ENCODE assay signal across 9 mouse cellular contexts in the genomic region with DNA sequence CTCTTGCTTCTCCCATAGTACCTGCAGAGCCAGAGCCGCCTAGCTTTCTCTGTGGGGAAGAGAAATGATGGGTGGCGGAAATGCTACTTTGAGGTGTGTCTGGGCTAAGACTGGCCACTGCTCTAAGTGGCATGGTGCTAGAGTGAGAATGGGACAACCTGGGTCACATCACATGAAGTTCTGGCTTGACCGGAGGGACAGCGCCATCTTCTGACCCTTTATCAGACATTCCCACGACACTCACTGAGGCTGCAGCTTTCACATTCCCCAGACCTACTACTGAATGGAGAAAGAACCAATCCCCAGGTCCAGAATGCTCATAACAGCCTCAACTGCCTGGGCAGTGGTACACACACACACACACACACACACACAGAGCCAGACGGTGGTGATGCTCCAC. TPM values are rescaled to one million over a fixed set of nuclear protein-coding genes. Genes with fewer than 3 reads are reported as not detected.
DNase-seq lines count a peak whose midpoint lies in the region; ATAC-seq and TF ChIP-seq lines count a peak whose summit lies in the region.
"Had no signal": no experiment of that assay in that cellular context is flagged by ENCODE, and none has a peak within 500 bp of the region (broad histone marks: within the 10 kb centered on the region; RNA-seq: fewer than 3 reads in every experiment).

No protein-coding gene starts in this region.

- no peak overlapping the region for H3K27ac ChIP-seq in forebrain, embryonic 11.5 days (ENCODE audit: low read depth, low read length)
- H3K27ac ChIP-seq in forebrain, embryonic 12.5 days: no peak overlapping the region
- no peak overlapping the region for H3K27ac ChIP-seq in hindbrain, postnatal 0 days

- H3K4me3 ChIP-seq in forebrain, embryonic 11.5 days (ENCODE audit: low read depth, low read length): no peak overlapping the region
- H3K4me3 ChIP-seq in forebrain, embryonic 12.5 days (replicated peaks): no peak overlapping the region
- no peak overlapping the region for H3K4me3 ChIP-seq in hindbrain, postnatal 0 days (ENCODE audit: low read length)

- H3K4me2 ChIP-seq in forebrain, embryonic 11.5 days (ENCODE audit: low read depth, low read length, severe bottlenecking): no peak overlapping the region
- H3K4me2 ChIP-seq in forebrain, embryonic 12.5 days: no peak overlapping the region
- no peak overlapping the region for H3K4me2 ChIP-seq in hindbrain, postnatal 0 days (ENCODE audit: low read depth, low read length)

- 24% methylated on average over 6 of the region's 6 CpGs for WGBS in forebrain, embryonic 11.5 days
- 36% methylated on average over 6 of the region's 6 CpGs for WGBS in forebrain, embryonic 12.5 days
- WGBS in hindbrain, postnatal 0 days: 28% methylated on average over 6 of the region's 6 CpGs

- H3K4me1 ChIP-seq in forebrain, embryonic 11.5 days (replicated peaks; ENCODE audit: control insufficient read depth, insufficient read depth, low read length): peaks cover 6% of the 10 kb centered on the region; the same call in 1 of the 2 replicates
- H3K4me1 ChIP-seq in forebrain, embryonic 12.5 days: peaks cover 20% of the 10 kb centered on the region
- H3K4me1 ChIP-seq in hindbrain, postnatal 0 days (ENCODE audit: insufficient read depth, low read length): peaks cover 8% of the 10 kb centered on the region; the same call in 1 of the 2 replicates

- no peak for DNase-seq in forebrain, embryonic 11.5 days (ENCODE audit: low spot score)
- DNase-seq in 3T3-L1 (ENCODE audit: low read depth, low spot score): peak; percentile 73
- peak; percentile 54 for DNase-seq in cerebellum, adult 11 months
- peak; percentile 67 for DNase-seq in hindbrain, postnatal 0 days (ENCODE audit: low spot score)
- DNase-seq in lung, postnatal 14 days: peak; percentile 63
- no peak for DNase-seq in ovary, adult 18-20 months (ENCODE audit: low spot score)
- DNase-seq in layer of hippocampus, postnatal 10 days (ENCODE audit: low spot score in 2 of 2): no peak

- no peak overlapping the region for H3K9ac ChIP-seq in forebrain, embryonic 11.5 days (ENCODE audit: low read length)
- H3K9ac ChIP-seq in forebrain, embryonic 12.5 days: no peak overlapping the region
- no peak overlapping the region for H3K9ac ChIP-seq in hindbrain, postnatal 0 days (replicated peaks; ENCODE audit: low read length)

- no peaks in the 10 kb centered on the region; the same call in 1 of the 2 replicates for H3K36me3 ChIP-seq in forebrain, embryonic 11.5 days (ENCODE audit: control insufficient read depth, insufficient read depth, low read length)
- peaks cover 18% of the 10 kb centered on the region; the same call in 1 of the 2 replicates for H3K36me3 ChIP-seq in forebrain, embryonic 12.5 days (replicated peaks)
- H3K36me3 ChIP-seq in hindbrain, postnatal 0 days (ENCODE audit: insufficient read depth, low read length): peaks cover 9% of the 10 kb centered on the region

- ATAC-seq in forebrain, embryonic 11.5 days (replicated peaks; ENCODE audit: low FRiP score): peak; percentile 43; the same call in 1 of the 2 replicates
- ATAC-seq in forebrain, embryonic 12.5 days (ENCODE audit: low FRiP score): no peak
- ATAC-seq in hindbrain, postnatal 0 days: peak; percentile 44; the same call in 1 of the 2 replicates
- ATAC-seq: Patski had no signal

- TF ChIP-seq CTCF in hindbrain, postnatal 0 days (IDR thresholded peaks at IDR 0.05; ENCODE audit: low read depth): peak; percentile 73

- no peaks in the 10 kb centered on the region for H3K9me3 ChIP-seq in forebrain, embryonic 11.5 days (ENCODE audit: control insufficient read depth, low read length)
- no peaks in the 10 kb centered on the region for H3K9me3 ChIP-seq in forebrain, embryonic 12.5 days
- H3K9me3 ChIP-seq in hindbrain, postnatal 0 days (ENCODE audit: low read length): no peaks in the 10 kb centered on the region

- H3K27me3 ChIP-seq in forebrain, embryonic 11.5 days (ENCODE audit: control insufficient read depth, insufficient read depth, low read length): no peaks in the 10 kb centered on the region
- H3K27me3 ChIP-seq in forebrain, embryonic 12.5 days: no peaks in the 10 kb centered on the region
- no peaks in the 10 kb centered on the region for H3K27me3 ChIP-seq in hindbrain, postnatal 0 days (ENCODE audit: insufficient read depth, low read length)
- H3K27me3 ChIP-seq: Patski had no signal

RNA-seq across cellular contexts. Expression of gene Galk1, which starts 5.6 kb away (rescaled TPM):
- 142 and 151 TPM in 2 replicates for polyA plus RNA-seq in forebrain, embryonic 11.5 days (2014; fragmentation: Nextera tagmentation; extraction: Ambion mirVana)
- 98.3 and 107 TPM in 2 replicates for polyA plus RNA-seq in forebrain, embryonic 12.5 days (2016; fragmentation: Nextera tagmentation; extraction: Ambion mirVana)
- 51.5 and 52.3 TPM in 2 replicates for total RNA-seq in hindbrain, postnatal 0 days (2014; rRNA removed)
- polyA plus RNA-seq in hindbrain, postnatal 0 days (2015; fragmentation: Nextera tagmentation; extraction: Ambion mirVana): 60.3 and 61.7 TPM in 2 replicates
- 10 to 100 TPM; 20.5 to 24.7 TPM for total RNA-seq in layer of hippocampus, postnatal 10 days (2021)

RNA-seq across cellular contexts. Expression of gene H3f3b, which starts 9.7 kb away (rescaled TPM):
- polyA plus RNA-seq in forebrain, embryonic 11.5 days (2014; fragmentation: Nextera tagmentation; extraction: Ambion mirVana): 1,836 and 1,931 TPM in 2 replicates
- polyA plus RNA-seq in forebrain, embryonic 12.5 days (2016; fragmentation: Nextera tagmentation; extraction: Ambion mirVana): 2,341 and 2,432 TPM in 2 replicates
- 603 and 627 TPM in 2 replicates for total RNA-seq in hindbrain, postnatal 0 days (2014; rRNA removed)
- 2,179 and 2,253 TPM in 2 replicates for polyA plus RNA-seq in hindbrain, postnatal 0 days (2015; fragmentation: Nextera tagmentation; extraction: Ambion mirVana)
- 100 to 1,000 TPM; 400 to 469 TPM for total RNA-seq in layer of hippocampus, postnatal 10 days (2021)

RNA-seq across cellular contexts. Expression of gene Unk, which starts 12.0 kb away (rescaled TPM):
- polyA plus RNA-seq in forebrain, embryonic 11.5 days (2014; fragmentation: Nextera tagmentation; extraction: Ambion mirVana): 40.7 and 48.5 TPM in 2 replicates
- 47.9 and 50.4 TPM in 2 replicates for polyA plus RNA-seq in forebrain, embryonic 12.5 days (2016; fragmentation: Nextera tagmentation; extraction: Ambion mirVana)
- total RNA-seq in hindbrain, postnatal 0 days (2014; rRNA removed): 47.1 and 50.2 TPM in 2 replicates
- polyA plus RNA-seq in hindbrain, postnatal 0 days (2015; fragmentation: Nextera tagmentation; extraction: Ambion mirVana): 22.8 and 24.5 TPM in 2 replicates
- total RNA-seq in layer of hippocampus, postnatal 10 days (2021): 10 to 100 TPM; 23.9 to 28.1 TPM

RNA-seq across cellular contexts. Expression of gene Itgb4, which starts 43.6 kb away (rescaled TPM):
- 0.57 and 0.72 TPM in 2 replicates for polyA plus RNA-seq in forebrain, embryonic 11.5 days (2014; fragmentation: Nextera tagmentation; extraction: Ambion mirVana)
- polyA plus RNA-seq in forebrain, embryonic 12.5 days (2016; fragmentation: Nextera tagmentation; extraction: Ambion mirVana): 0.94 and 1.0 TPM in 2 replicates
- 1.7 and 3.1 TPM in 2 replicates for total RNA-seq in hindbrain, postnatal 0 days (2014; rRNA removed)
- 2.2 and 2.8 TPM in 2 replicates for polyA plus RNA-seq in hindbrain, postnatal 0 days (2015; fragmentation: Nextera tagmentation; extraction: Ambion mirVana)
- 1 to 10 TPM in 1 of 2 experiments, under 1 TPM in 1; 0.85 to 1.3 TPM for total RNA-seq in layer of hippocampus, postnatal 10 days (2021)

RNA-seq across cellular contexts. Expression of gene Unc13d, which starts 59.7 kb away (rescaled TPM):
- polyA plus RNA-seq in forebrain, embryonic 11.5 days (2014; fragmentation: Nextera tagmentation; extraction: Ambion mirVana): 1.6 and 2.2 TPM in 2 replicates
- 0.69 and 0.73 TPM in 2 replicates for polyA plus RNA-seq in forebrain, embryonic 12.5 days (2016; fragmentation: Nextera tagmentation; extraction: Ambion mirVana)
- total RNA-seq in hindbrain, postnatal 0 days (2014; rRNA removed): 0.65 and 1.3 TPM in 2 replicates
- polyA plus RNA-seq in hindbrain, postnatal 0 days (2015; fragmentation: Nextera tagmentation; extraction: Ambion mirVana): 0.65 and 0.96 TPM in 2 replicates
- total RNA-seq in layer of hippocampus, postnatal 10 days (2021): 1 to 10 TPM; 1.3 TPM

Comparison
In these comparisons a context has a peak if more than half of its experiments do, and no peak if none do; other contexts are left out.
1. DNase-seq: peak in 3T3-L1 (single experiment), cerebellum, adult 11 months (single experiment), hindbrain, postnatal 0 days (single experiment) and lung, postnatal 14 days (single experiment); none in forebrain, embryonic 11.5 days (single experiment), ovary, adult 18-20 months (single experiment) and layer of hippocampus, postnatal 10 days (0 of 2).